Mouse (Mus musculus): ENCODE measurements around the gene Lst1. TPM values are rescaled to one million over a fixed set of nuclear protein-coding genes. Genes with fewer than 3 reads are reported as not detected.

The Lst1 gene
- total and polyA plus RNA-seq, 3 experiments: 15.2 to 29.0 TPM; not detected in 1

DNA sequence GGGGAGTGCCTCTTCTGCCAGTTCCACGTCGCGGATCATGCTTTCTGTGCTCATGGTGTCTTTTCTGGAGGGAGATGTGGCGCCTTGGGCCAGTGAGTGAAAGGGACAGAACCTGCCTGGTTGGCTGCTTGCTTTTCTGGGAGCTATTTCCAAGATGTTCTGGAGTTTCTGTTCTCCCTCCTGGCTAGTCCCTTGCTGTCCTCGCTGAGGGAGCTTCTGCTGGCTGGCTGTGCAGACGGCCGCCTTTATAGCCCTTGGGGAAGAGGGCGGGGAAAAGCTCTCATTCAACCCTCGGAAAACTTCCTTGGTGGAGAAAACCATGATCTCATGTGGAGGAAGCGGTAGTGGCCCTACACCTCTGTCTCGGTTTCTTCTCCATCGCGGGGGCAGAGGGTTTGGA lies 13.5 kb upstream of the Lst1 start, which contains the start of gene Tnf:
Gene Tnf (minus strand): TSS at position 221 of the 400 bp plus-strand sequence.
- peak; percentile 70 for DNase-seq (ENCODE audit: low read depth, low spot score)
- no peaks in the 10 kb centered on the region for H3K9me3 ChIP-seq (replicated peaks; ENCODE audit: insufficient read depth, low read length)

DNA sequence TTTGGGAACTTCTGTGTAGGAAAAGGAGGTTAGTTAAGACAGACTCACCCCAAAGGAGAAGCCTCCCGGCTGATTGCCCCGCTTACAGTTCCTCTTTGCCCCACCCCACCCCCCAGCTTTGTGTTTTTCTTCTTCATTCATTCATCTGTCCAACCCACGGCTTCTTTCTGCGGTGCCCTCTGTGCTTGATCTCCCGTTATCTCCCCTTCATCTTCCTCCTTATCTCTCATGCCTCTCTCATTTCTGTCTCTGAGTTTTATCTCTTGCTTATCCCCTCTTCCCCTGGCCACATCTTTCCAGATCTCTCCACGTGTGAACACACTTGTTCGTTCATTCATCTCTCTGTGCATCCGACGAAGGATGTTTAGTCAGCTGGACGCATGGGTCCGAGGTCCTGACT lies 12.9 kb upstream of the Lst1 start:
- peak overlapping the region; percentile 45 for H3K27ac ChIP-seq (ENCODE audit: control insufficient read depth, low read depth, low read length)
- H3K9ac ChIP-seq (ENCODE audit: control insufficient read depth, low read depth, low read length, poor library complexity, severe bottlenecking): peak overlapping the region; percentile 56
- H3K9me3 ChIP-seq (replicated peaks; ENCODE audit: insufficient read depth, low read length): no peaks in the 10 kb centered on the region
- peak; percentile 70; the same call in 1 of the 2 replicates for TF ChIP-seq MAX (IDR thresholded peaks at IDR 0.05; ENCODE audit: low read length)
- 0 out of 2 replicates have a peak, but pooled peaks have one; percentile 12 for TF ChIP-seq RCOR1 (IDR thresholded peaks at IDR 0.05; ENCODE audit: low read depth, low read length)
- peak; percentile 34; the same call in 1 of the 2 replicates for TF ChIP-seq MYC (IDR thresholded peaks at IDR 0.05; ENCODE audit: low read depth, low read length)
- TF ChIP-seq MEF2A (IDR thresholded peaks at IDR 0.05; ENCODE audit: extremely low read depth, insufficient replicate concordance, low read depth, low read length, poor library complexity, severe bottlenecking): no peak
- peak; percentile 73 for TF ChIP-seq GATA1 (IDR thresholded peaks at IDR 0.05; ENCODE audit: low read depth, low read length)
- TF ChIP-seq ELF1 (IDR thresholded peaks at IDR 0.05; ENCODE audit: low read depth, low read length): no peak
- peak; percentile 63 for TF ChIP-seq SIN3A (IDR thresholded peaks at IDR 0.05; ENCODE audit: low read length)
- TF ChIP-seq MXI1 (IDR thresholded peaks at IDR 0.05; ENCODE audit: low read depth, low read length): peak; percentile 65; the same call in 1 of the 2 replicates
- 0 out of 2 replicates have a peak, but pooled peaks have one; percentile 22 for TF ChIP-seq TBP (IDR thresholded peaks at IDR 0.05; ENCODE audit: low read depth, low read length)
- peak; percentile 37; the same call in 1 of the 2 replicates for TF ChIP-seq ETS1 (IDR thresholded peaks at IDR 0.05; ENCODE audit: low read depth, low read length)
- no peak for TF ChIP-seq USF2 (IDR thresholded peaks at IDR 0.05; ENCODE audit: borderline replicate concordance in 1 of 2, insufficient read depth in 1 of 2, low read depth in 1 of 2, low read length in 2 of 2)
- TF ChIP-seq EP300 (IDR thresholded peaks at IDR 0.05; ENCODE audit: low read depth in 1 of 2, low read length in 2 of 2): peak in 1 of 2 experiments; percentile 56; a peak in 1 of 4 replicates
- TF ChIP-seq MAZ (IDR thresholded peaks at IDR 0.05; ENCODE audit: low read depth, low read length): peak; percentile 64; the same call in 1 of the 2 replicates
- H3K36me3 ChIP-seq (ENCODE audit: control insufficient read depth in 1 of 2, insufficient read depth in 2 of 2, low read length in 2 of 2): peaks cover 0 to 10% of the 10 kb centered on the region in 2 experiments; a peak in 2 of 4 replicates
- H3K4me1 ChIP-seq (ENCODE audit: control insufficient read depth in 1 of 2, insufficient read depth in 2 of 2, low read length in 2 of 2): peaks cover 8 to 15% of the 10 kb centered on the region in 2 experiments; a peak in 3 of 4 replicates
- peak overlapping the region; percentile 48 to 61 for H3K4me3 ChIP-seq (ENCODE audit: control insufficient read depth in 1 of 2, insufficient read depth in 1 of 2, low read depth in 2 of 2, low read length in 2 of 2)
- H3K79me2 ChIP-seq (ENCODE audit: control insufficient read depth, insufficient read depth, low read length, poor library complexity): no peaks in the 10 kb centered on the region; the same call in 1 of the 2 replicates
- H3K27me3 ChIP-seq (ENCODE audit: control insufficient read depth in 1 of 2, insufficient read depth in 2 of 2, low read length in 2 of 2): no peaks in the 10 kb centered on the region
- DNase-seq (ENCODE audit: low read depth, low spot score): peak; percentile 60

More for the DNA sequence above, 13.5 kb upstream of the Lst1 start, which contains the start of gene Tnf:
- Histone ChIP-seq H3K9ac (ENCODE audit: control insufficient read depth, low read depth, low read length, poor library complexity, severe bottlenecking) (peak within 1 kb of the TSS; percentile 56), H3K4me3 (ENCODE audit: control insufficient read depth in 1 of 2, insufficient read depth in 1 of 2, low read depth in 2 of 2, low read length in 2 of 2) (peak within 1 kb of the TSS; percentile 48 to 61), H3K36me3 (ENCODE audit: control insufficient read depth in 1 of 2, insufficient read depth in 2 of 2, low read length in 2 of 2) (peaks cover 0 to 8% of the 10 kb centered on the region in 2 experiments; a peak in 2 of 4 replicates), H3K27ac (ENCODE audit: control insufficient read depth, low read depth, low read length) (peak within 1 kb of the TSS; percentile 45), H3K4me1 (ENCODE audit: control insufficient read depth in 1 of 2, insufficient read depth in 2 of 2, low read length in 2 of 2) (peaks cover 5 to 15% of the 10 kb centered on the region in 2 experiments; a peak in 3 of 4 replicates), H3K27me3 (ENCODE audit: control insufficient read depth in 1 of 2, insufficient read depth in 2 of 2, low read length in 2 of 2) (no peaks in the 10 kb centered on the region), H3K79me2 (ENCODE audit: control insufficient read depth, insufficient read depth, low read length, poor library complexity) (no peaks in the 10 kb centered on the region)
- TF ChIP-seq POLR2A (IDR thresholded peaks at IDR 0.05; ENCODE audit: control insufficient read depth in 1 of 2, insufficient read depth in 1 of 2, low read depth in 1 of 2, low read length in 2 of 2, poor library complexity in 1 of 2) (peak; percentile 63 to 90; a peak in 3 of 4 replicates), TCF12 (IDR thresholded peaks at IDR 0.05; ENCODE audit: low read depth, low read length) (no peak), ZMIZ1 (IDR thresholded peaks at IDR 0.05; ENCODE audit: low read depth, low read length) (peak; percentile 93), POLR2AphosphoS2 (IDR thresholded peaks at IDR 0.05; ENCODE audit: low read length) (no peak), EP300 (IDR thresholded peaks at IDR 0.05; ENCODE audit: low read depth in 1 of 2, low read length in 2 of 2) (no peak), NELFE (IDR thresholded peaks at IDR 0.05; ENCODE audit: low read depth, low read length) (peak; percentile 69), TBP (IDR thresholded peaks at IDR 0.05; ENCODE audit: low read depth, low read length) (peak; percentile 94), MAZ (IDR thresholded peaks at IDR 0.05; ENCODE audit: low read depth, low read length) (no peak)

All from MEL (cell line).